Mouse (Mus musculus): Measurements from ENCODE around the gene Rbm14. TPM values are rescaled to one million over a fixed set of nuclear protein-coding genes. Genes with fewer than 3 reads are reported as not detected.

The Rbm14 gene
- 41.5 and 43.8 TPM in 2 replicates for total RNA-seq (2014; rRNA removed)
- 37.9 and 38.4 TPM in 2 replicates for polyA plus RNA-seq (2015; fragmentation: Nextera tagmentation; extraction: Ambion mirVana)

- peak within 1 kb of the TSS; percentile 78 for H3K9ac ChIP-seq (replicated peaks; ENCODE audit: low read length, poor library complexity, severe bottlenecking)
- DNase-seq (ENCODE audit: low spot score), result peak; percentile 99
- no peak for TF ChIP-seq CTCF (IDR thresholded peaks at IDR 0.05)
- WGBS, result under 1% methylated on average over 83 of the region's 83 CpGs
- H3K36me3 ChIP-seq (ENCODE audit: insufficient read depth, low read length), result no peaks in the 10 kb centered on the region
- ATAC-seq (ENCODE audit: low FRiP score), result peak; percentile 98
- peaks cover 13% of the 10 kb centered on the region; the same call in 1 of the 2 replicates for H3K4me1 ChIP-seq (ENCODE audit: insufficient read depth, low read length)
- peak within 1 kb of the TSS; percentile 83 for H3K4me3 ChIP-seq (ENCODE audit: low read depth, low read length)
- H3K27me3 ChIP-seq (ENCODE audit: insufficient read depth, low read length), result no peaks in the 10 kb centered on the region
- peak within 1 kb of the TSS; percentile 89 for H3K27ac ChIP-seq (ENCODE audit: low read depth, low read length)
- H3K9me3 ChIP-seq (ENCODE audit: low read length), result no peaks in the 10 kb centered on the region
- H3K4me2 ChIP-seq (ENCODE audit: low read depth, low read length, poor library complexity, severe bottlenecking), result peak within 1 kb of the TSS; percentile 76
Measured at GRCm38 (mm10) chr19:4811063-4811908, at the start of gene Rbm14, which contains the start of gene Gm21992. Gene Rbm14, minus strand, starts transcription at chr19:4811634. Gene Gm21992, minus strand, starts transcription at chr19:4811612.

- WGBS, result 76% methylated on average over 6 of the region's 6 CpGs
- H3K9me3 ChIP-seq (ENCODE audit: low read length), result no peaks in the 10 kb centered on the region
- no peak for ATAC-seq (ENCODE audit: low FRiP score)
Measured at GRCm38 (mm10) chr19:4859081-4859480, 47.6 kb upstream of the Rbm14 start.

GRCm38 (mm10) chr19:4855951-4856350, 44.5 kb upstream of the Rbm14 start:
- TF ChIP-seq CTCF (IDR thresholded peaks at IDR 0.05), result no peak
- H3K4me1 ChIP-seq (ENCODE audit: insufficient read depth, low read length), result 0 out of 2 replicates have a peak, but pooled peaks cover 8% of the 10 kb centered on the region
- ATAC-seq (ENCODE audit: low FRiP score), result no peak
- DNase-seq (ENCODE audit: low spot score), result no peak
- peaks cover 34% of the 10 kb centered on the region for H3K36me3 ChIP-seq (ENCODE audit: insufficient read depth, low read length)
- peak overlapping the region; percentile 68; the same call in 1 of the 2 replicates for H3K9ac ChIP-seq (replicated peaks; ENCODE audit: low read length, poor library complexity, severe bottlenecking)
- H3K4me2 ChIP-seq (ENCODE audit: low read depth, low read length, poor library complexity, severe bottlenecking), result peak overlapping the region; percentile 80
- peak overlapping the region; percentile 58; the same call in 1 of the 2 replicates for H3K4me3 ChIP-seq (ENCODE audit: low read depth, low read length)
- no peaks in the 10 kb centered on the region for H3K9me3 ChIP-seq (ENCODE audit: low read length)
- H3K27me3 ChIP-seq (ENCODE audit: insufficient read depth, low read length), result no peaks in the 10 kb centered on the region
- WGBS, result 54% methylated on average over 4 of the region's 4 CpGs
- H3K27ac ChIP-seq (ENCODE audit: low read depth, low read length), result no peak overlapping the region

More at GRCm38 (mm10) chr19:4859081-4859480, 47.6 kb upstream of the Rbm14 start:
- Histone ChIP-seq H3K9ac (replicated peaks; ENCODE audit: low read length, poor library complexity, severe bottlenecking) (no peak overlapping the region), H3K36me3 (ENCODE audit: insufficient read depth, low read length) (peaks cover 34% of the 10 kb centered on the region), H3K4me1 (ENCODE audit: insufficient read depth, low read length) (0 out of 2 replicates have a peak, but pooled peaks cover 8% of the 10 kb centered on the region), H3K27ac (ENCODE audit: low read depth, low read length) (no peak overlapping the region), H3K4me3 (ENCODE audit: low read depth, low read length) (no peak overlapping the region), H3K27me3 (ENCODE audit: insufficient read depth, low read length) (no peaks in the 10 kb centered on the region), H3K4me2 (ENCODE audit: low read depth, low read length, poor library complexity, severe bottlenecking) (no peak overlapping the region)
- DNase-seq (ENCODE audit: low spot score), result no peak
- TF ChIP-seq CTCF (IDR thresholded peaks at IDR 0.05), result no peak

GRCm38 (mm10) chr19:4855470-4855820, 44.0 kb upstream of the Rbm14 start:
- H3K27ac ChIP-seq (ENCODE audit: low read depth, low read length), result no peak overlapping the region
- peak overlapping the region; percentile 68 for H3K9ac ChIP-seq (replicated peaks; ENCODE audit: low read length, poor library complexity, severe bottlenecking)
- H3K4me1 ChIP-seq (ENCODE audit: insufficient read depth, low read length), result 0 out of 2 replicates have a peak, but pooled peaks cover 8% of the 10 kb centered on the region
- DNase-seq (ENCODE audit: low spot score), result no peak
- H3K9me3 ChIP-seq (ENCODE audit: low read length), result no peaks in the 10 kb centered on the region
- WGBS, result under 1% methylated on average over 14 of the region's 14 CpGs
- no peak; the same call in none of the 2 replicates for ATAC-seq (ENCODE audit: low FRiP score)
- H3K4me2 ChIP-seq (ENCODE audit: low read depth, low read length, poor library complexity, severe bottlenecking), result peak overlapping the region; percentile 80
- peak overlapping the region; percentile 58 for H3K4me3 ChIP-seq (ENCODE audit: low read depth, low read length)
- no peak for TF ChIP-seq CTCF (IDR thresholded peaks at IDR 0.05)
- peaks cover 29% of the 10 kb centered on the region for H3K36me3 ChIP-seq (ENCODE audit: insufficient read depth, low read length)
- H3K27me3 ChIP-seq (ENCODE audit: insufficient read depth, low read length), result no peaks in the 10 kb centered on the region

- WGBS, result 3% methylated on average over 44 of the region's 45 CpGs
- peak within 1 kb of the TSS; percentile 68 for H3K9ac ChIP-seq (replicated peaks; ENCODE audit: low read length, poor library complexity, severe bottlenecking)
- H3K9me3 ChIP-seq (ENCODE audit: low read length), result no peaks in the 10 kb centered on the region
- H3K27ac ChIP-seq (ENCODE audit: low read depth, low read length), result no peak within 1 kb of the TSS
- DNase-seq (ENCODE audit: low spot score) (peak; percentile 92), ATAC-seq (ENCODE audit: low FRiP score) (peak; percentile 86)
- peaks cover 22% of the 10 kb centered on the region for H3K36me3 ChIP-seq (ENCODE audit: insufficient read depth, low read length)
- no peaks in the 10 kb centered on the region for H3K27me3 ChIP-seq (ENCODE audit: insufficient read depth, low read length)
- peak within 1 kb of the TSS; percentile 80 for H3K4me2 ChIP-seq (ENCODE audit: low read depth, low read length, poor library complexity, severe bottlenecking)
- peak; percentile 30; the same call in 1 of the 2 replicates for TF ChIP-seq CTCF (IDR thresholded peaks at IDR 0.05)
- peak within 1 kb of the TSS; percentile 58 for H3K4me3 ChIP-seq (ENCODE audit: low read depth, low read length)
- 0 out of 2 replicates have a peak, but pooled peaks cover 8% of the 10 kb centered on the region for H3K4me1 ChIP-seq (ENCODE audit: insufficient read depth, low read length)
Measured at GRCm38 (mm10) chr19:4854552-4855469, 43.4 kb upstream of the Rbm14 start, which contains the start of gene Ctsf. Gene Ctsf, plus strand, starts transcription at chr19:4855130.
